Mouse (Mus musculus) adrenal gland, adult 2 months (tissue): ENCODE measurements around the gene Ankrd39. TPM values are rescaled to one million over a fixed set of nuclear protein-coding genes. Genes with fewer than 3 reads are reported as not detected.

Experiments used
- DNase-seq: peaks from one replicate; pipeline ENCODE4 v3.0.0; 2021
- polyA plus RNA-seq: library from polyadenylated mRNA; depleted of rRNA; stranded (reverse); fragments of >200 nt; gene quantifications from 2 replicates; pipeline ENCODE4 v1.2.3, GENCODE M21; 2012
- total RNA-seq, 2 experiments: library from RNA; stranded (reverse); gene quantifications; 2 replicates each; pipeline ENCODE4 v1.2.3; 2021

Gene Ankrd39
- total and polyA plus RNA-seq, 3 experiments: 11.1 to 24.4 (median 14.5) TPM

DNA sequence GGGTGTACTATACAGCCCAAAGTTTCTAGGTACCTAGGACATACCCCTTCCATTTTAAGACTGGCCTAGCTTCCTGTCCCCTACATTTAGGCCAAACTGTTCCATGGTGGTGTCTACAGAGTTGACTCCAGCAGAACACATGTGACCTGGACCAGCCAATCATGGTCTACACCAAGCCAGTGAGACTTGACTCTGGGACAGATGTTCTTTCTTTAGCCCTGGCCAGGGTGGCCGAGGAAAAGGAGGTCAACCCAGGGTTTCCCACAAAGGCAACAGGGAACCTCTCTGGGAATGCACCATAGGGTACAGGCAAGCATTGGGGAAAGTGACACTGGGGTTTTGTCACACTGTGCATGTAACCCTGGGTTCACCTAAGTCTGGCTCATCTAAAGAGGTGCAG lies 25.5 kb upstream of the Ankrd39 start:
- DNase-seq: no peak

DNA sequence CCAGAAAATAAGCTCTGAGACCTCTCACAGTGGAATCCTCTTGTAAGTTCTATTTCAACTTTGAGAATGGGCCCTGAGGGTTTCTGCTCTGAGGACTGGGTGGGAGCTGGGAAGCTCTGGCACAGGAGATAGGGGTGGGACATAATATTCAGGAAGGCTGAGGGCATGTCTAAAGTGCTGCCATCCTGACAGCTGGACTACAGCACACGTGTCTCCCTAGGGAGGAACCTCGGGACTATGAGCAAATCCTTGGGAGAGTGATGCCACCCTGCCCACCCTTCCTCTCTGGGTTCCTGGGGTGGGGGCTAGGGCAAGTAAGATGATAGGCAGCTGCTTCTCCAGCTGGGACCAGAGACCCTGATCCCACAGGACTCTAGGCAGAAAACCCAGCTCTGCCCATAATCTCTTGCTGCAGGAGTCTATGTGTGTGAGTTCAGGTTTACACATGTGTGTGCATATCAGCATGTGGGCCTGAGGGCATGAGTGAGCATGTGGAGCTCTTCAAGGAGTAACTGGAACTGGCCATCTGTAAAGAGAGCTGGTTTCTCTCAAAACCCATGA lies 25.0 kb upstream of the Ankrd39 start:
- no peak for DNase-seq

DNA sequence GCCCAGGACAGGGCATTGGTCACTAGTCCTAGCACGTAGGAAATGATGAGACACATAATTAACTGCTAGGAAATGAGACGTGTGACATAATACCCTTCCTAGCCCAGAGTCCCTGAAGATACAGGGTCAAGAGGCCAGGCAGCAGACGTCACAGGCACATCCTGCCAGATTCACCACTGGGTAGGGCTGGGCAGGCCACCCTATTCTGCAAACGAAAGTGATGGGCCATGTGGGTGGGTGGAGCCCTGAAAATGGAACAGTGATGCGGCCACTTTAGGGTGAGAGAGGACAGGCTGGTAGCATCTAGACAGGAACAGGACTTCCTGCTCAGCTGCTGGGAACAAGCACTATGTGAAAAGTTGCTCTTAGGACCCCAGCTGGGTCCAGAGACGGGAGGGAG lies 24.4 kb upstream of the Ankrd39 start:
- DNase-seq: peak; percentile 87

DNA sequence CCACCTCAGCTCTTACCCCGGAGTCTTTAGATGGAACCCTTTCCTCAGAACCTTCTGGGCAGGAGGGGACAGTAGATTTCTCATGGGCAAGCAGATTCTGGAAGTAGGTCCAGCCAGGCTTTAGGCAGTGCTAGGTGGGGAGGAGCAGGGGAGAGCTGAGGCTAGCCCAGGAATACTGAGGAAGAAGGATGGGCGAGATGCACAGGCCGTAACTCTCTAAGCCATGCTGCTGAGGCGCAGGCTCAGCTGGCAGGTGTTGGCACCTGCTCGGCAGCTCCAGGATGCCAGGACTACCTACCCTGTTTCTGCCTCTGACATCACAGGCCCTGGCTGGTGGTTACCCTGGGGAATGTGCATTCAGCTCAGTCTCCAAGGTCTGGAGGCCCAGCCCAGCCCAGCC lies 23.1 kb upstream of the Ankrd39 start:
- DNase-seq: no peak

DNA sequence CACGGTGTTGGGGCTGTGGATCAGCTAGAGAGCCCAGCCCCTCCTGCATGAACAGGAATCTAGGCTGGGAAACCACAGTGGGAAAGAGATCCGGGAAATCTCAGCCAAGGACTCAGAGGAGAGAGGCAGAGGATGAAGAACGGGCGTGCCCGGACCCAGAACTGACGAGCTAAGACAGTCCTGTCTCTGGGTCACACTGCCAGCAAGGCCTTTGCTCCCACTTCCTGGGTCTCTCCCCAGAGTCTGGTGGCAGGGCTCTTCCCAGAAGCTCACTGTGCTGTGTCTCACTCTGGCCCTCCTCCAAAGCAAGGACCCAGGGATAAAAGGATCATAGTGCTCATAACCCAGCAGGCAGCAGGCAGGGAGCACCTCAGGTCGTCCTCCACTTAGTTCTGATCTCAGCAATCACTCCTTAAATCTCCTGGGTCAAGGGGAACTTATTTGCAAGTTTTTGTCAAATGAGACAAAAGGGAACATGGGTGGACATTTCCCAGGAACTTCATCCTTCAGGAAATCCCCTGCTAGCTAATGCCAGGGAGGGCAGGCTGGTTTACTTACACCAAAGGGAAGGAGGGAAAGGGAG lies 22.5 kb upstream of the Ankrd39 start:
- DNase-seq: peak; percentile 43

DNA sequence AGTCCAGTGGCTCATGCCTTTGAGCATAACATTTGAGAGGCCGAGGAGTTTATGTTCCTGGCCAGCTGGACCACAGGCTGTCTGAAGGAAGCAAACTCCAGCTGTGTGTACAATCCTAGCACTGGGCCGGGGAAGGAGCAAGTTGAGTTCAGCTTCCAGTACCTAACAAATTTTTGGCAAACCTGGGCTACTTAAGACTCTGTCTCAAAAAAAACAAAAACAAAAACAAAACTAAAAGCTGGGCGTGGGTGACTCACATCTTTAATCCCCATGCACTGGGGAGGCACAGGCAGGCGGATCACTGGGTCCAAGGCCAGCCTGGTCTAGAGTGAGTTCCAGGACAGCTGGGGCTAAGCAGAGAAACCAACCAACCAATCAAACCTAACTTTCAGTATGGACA lies 21.5 kb upstream of the Ankrd39 start:
- DNase-seq: peak; percentile 64

DNA sequence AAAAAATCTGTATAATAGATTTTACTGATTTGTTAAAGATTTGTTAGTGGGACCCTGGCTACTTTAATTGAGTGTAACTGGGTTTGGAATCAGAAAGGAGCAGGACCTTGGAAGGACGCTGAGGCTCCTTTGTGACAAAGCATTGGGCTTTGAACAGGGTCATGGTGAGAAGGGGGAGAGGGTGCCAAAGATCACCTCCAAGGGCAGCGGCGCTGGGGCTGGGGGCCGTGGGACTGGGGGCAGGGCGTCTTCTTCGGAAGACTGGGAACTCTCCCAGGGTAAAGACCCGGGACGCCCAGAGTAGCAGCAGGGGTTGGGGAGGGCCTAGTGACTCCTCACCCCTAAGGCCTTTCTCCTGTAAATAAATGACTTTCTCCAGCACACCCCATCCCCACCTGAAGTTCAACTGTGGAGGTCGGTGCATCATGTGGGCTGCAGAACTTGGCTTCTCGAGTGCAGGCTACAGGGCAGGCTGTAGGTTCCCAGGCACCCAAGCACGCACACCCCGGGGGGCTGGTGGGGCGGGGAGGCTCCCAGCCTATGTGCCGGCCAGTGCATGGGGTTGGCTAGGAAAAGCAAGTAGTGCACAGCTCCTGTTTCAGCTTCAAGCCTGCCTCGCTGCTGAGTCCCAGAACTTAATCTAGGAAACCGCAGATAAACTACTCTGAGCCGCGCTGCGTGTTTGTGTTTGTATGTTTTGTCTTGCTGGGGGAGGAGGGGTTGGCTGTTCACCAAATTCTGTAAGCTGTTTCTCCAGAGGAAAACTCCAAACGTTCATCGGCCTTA lies 20.8 kb upstream of the Ankrd39 start:
- no peak for DNase-seq

DNA sequence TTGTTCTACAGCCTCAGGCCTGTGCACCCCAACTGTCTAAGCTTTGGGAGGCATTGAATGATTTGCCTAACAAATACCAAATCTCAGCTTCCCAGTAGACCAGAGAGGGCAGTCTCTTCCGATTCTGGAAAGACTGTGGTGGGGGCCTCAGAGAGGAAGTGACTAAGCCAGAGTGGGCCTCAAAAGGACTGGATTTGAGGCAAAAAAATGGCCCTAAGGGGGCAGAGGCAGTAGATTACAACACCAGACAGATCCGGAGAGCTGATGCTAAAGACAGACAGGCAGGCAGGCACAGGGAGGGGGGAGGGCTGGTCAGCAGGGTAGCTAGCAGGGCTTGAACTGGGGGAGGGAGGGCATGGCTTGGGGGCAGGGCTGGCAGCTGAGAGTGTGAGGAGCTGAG lies 19.2 kb upstream of the Ankrd39 start:
- DNase-seq: no peak

DNA sequence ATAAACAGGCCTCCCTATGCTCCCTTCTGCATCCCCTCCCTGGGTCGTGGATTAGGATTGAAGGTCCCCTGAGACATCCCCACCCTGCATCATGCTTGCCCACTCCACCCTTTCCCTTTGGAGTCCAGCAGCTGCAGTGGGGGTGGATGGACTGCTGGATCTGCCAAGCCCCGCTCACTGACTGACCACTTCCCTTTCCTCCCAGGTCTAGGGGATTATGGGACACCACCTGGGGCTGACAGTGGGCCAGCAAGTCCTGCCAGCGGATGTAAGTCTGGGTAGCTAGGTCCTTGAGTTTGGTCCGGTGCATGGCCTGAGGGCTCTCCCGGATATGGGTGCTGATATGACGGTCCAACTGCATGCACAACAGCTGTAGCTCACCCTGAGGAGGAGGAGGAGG lies 16.9 kb upstream of the Ankrd39 start:
- peak; percentile 56 for DNase-seq

DNA sequence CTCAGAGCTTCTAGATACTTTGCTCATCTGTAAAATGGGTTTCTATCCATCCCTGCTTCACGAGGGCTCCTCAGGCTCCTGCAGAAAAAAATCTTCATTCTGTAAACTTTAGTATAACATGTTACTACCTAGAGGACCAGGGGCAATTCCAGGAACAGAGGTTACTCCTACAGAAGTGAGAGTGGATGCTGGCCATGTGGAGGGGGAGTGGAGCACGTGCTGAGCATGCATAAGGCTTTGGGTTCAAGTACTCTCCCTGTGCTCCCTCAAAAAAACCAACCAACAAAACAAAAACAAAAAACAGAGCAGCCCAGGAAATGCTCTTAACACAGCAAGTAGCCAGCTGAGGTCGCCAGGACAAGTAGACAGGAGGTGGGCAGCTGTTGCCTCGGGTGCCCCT lies 16.4 kb upstream of the Ankrd39 start:
- DNase-seq: no peak

DNA sequence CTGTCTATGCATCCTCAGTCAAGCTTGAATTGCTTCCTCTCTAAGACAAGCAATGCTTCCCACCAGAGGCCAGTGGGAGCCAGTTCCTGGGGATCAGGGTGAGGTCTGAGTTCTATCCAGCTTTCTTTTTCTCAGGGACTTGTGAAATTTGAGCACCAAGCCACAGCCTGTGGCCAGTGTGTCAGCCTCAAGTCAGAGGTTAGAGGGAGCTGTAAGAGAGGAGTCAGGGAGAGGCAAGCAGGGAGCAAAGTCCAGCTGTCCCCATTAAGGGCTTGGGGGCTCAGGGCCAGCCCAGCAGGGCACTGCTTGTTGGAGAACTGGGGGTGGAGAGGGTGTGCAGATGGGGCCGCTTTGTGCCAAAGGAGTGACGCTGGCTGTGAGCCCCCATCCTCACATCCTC lies 16.0 kb upstream of the Ankrd39 start:
- DNase-seq: no peak

DNA sequence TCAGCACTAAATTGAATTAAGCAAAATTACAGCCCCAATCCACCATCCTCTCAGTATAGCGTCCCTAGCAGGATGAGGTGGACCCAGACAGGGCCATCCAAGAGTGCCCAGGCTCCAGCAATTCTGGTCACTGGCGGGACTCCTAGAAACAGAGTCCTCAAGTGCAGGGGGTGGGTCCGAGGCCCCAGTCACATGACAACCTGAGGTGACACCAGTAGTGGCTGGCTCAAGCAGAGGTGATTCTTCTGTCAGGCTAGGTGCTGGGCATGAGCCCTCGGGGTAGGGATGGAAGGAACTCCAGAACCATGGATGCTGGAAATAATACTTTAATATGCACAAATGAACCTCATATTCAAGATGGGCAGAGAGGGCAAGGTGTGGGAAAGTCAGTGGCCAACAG lies 15.1 kb upstream of the Ankrd39 start:
- DNase-seq: no peak

DNA sequence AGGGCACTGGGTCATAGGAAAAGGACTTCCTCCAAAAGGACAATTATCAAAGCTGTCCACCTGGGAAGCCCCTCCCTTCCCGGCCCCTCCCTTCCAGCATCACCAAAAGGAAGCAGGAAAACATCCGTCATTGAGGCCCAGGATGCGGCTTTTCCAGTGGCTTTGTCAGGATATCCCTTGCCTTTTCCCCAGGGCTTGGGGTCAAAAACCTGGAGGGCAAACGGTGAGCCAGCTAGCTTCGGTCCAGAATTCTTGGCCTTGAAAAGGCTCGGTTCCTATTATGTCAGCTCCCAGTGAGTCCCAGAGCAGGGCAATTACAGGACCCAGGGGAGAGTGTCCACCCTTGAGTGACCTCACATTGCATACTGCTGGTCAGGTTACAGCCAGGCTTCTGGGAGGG lies 13.7 kb upstream of the Ankrd39 start:
- DNase-seq: peak; percentile 66

DNA sequence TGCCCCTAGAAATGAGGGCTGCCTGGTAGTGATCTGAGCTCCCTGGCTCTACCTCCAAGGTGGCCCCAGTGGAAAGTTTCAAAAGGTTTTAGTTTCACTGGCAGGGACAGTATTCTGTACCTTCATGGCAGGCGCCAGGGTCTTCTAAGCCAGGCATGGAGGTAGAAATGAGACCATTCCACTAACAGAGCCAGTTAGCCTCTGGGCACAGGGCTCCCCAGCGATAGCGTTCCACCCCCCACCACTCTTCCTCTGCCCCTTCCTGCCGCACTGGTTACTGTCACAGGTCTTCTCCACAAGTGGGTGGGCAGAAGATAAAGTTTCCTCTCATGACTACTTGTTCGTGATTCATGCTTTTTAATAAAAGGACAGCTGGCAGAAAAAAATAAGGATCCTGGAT lies 12.6 kb upstream of the Ankrd39 start:
- no peak for DNase-seq

DNA sequence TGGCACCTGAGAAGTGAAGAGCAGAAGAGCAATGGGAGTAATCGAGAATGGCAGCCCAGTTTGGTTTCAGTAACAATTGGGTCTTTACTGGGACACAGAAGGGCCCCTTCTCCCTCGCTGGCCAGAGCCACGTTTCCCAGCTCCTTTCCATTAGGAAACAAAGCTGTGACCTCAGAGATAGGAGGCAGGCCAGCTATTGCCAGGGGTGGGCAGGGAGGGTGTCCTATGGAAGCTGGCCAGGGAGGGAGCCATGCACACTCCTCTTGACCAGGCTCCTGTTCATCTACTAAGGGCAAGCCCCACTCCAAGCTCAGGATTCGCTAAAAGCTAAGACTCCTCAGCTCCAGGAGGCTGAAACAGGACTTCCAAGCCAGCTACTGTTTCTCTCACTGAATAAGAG lies 12.0 kb upstream of the Ankrd39 start:
- DNase-seq: peak; percentile 35

DNA sequence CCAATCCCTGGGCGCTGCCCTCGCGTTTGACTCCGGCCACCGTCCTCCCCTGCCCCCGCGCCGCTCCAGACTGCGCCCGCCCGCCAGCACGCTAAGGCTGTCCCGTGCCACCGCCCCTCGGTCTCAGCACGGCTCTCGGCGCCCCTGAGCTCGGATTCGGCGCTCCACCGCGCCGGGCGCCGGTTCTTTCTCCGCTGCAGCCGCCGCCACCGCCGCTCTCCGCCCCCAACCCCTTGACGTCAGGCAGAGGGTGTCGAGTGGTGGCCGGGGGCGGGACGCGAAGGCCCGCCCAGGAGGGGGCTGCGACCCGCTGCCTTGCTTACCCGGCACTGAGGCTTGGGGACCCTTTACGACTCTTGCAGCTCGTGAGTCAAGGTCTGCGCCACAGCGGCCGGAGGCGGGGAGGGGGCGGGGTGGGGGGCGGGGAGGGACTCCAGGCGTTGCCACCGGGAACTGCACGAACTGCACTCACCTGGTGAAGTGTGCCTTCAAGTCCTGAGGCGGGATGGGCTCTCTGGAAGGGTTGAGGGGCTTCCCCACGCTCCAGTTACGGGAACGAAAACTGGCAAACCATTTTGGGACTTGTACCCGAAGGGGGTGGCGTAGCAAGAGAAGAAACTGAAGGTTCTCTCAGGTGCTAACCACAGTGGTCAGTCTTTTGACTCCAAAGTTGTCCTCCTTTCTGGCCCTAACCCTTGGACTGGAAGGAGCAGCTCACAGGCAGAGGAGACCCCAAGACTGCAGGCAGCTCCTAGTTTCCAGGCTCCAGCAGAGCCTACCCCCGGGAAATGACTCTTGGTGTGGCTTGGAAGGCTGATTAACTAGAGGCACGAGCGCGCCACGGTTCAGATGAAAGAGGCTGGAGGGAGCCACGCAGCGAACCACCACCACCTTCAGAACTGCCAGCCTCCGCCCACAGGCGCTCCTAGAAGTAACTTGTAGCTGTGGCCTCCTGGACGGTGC lies 11.1 kb upstream of the Ankrd39 start, which contains the start of gene Sema4c:
Gene Sema4c, minus strand, starts transcription at position 319 of the 963 bp plus-strand sequence.
- peak; percentile 88 for DNase-seq

DNA sequence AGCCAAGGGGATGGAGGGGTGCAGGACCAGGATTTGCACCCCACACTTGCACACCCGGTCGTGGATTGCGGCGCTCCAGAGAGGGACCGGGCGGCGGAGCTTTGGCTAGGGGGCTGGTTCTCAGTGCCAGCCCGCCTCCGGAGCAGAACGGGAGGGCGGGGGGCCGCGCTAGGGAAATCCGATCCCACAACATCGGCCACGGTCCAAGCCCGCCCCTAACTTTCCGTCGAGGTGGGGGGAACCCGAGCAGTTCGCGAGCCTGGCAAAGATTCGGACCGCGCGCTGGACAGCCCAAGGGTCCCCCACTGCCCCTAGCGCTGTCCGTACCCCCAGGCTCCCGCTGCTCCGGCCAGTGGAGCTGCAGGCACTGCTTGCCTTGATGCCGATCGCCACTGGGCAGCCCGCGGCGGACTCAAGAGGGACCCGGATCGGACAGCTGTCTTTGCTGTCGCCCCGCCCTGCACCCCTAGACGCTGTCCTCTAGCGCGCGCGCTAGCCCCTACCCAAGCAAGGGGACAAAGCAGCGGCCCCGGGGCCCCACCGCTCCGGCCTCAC lies 10.3 kb upstream of the Ankrd39 start:
- DNase-seq: peak; percentile 87

DNA sequence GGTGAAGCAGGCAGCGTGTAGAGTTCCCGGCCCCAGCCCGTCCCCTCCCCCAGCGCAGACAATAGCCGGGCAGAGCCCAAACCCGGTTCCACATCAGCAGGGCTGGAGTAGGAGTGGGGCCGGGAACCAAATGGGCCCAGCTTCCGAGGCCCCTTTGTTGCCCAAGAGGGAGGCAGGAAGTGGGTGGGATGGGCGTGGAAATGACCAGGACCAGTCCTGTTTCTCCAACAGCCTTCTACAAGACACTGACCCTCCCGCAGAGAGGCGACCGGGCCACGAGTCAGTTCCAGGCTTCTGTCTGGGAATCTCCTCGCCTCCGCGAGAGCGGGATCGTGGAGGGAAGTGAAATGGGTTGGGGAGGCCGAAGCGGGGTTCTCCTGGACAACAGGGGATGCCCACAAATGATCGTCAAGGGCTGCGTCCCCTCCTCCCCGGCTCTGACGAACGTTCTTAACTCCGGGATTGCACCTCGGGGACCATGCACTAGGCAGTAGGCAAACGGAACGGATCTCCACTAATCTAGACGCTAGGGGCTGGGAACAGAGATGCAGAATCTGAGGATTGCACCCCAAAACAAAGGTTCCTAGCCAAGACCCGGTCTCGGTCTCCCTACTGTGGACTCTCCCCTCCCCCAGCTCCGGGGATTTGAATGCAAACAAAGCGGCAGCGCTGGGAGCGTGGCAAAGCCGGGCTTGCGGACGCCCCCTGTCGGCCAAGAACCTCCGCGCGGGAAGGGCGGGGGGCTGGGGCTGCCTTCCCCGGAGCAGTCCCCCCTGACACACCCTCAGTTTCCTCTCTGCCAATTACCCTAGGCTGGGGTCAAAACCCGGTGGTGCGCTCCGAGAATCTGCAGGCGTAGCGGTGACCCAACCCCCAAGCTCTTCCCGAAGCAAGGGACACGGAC lies 9.6 kb upstream of the Ankrd39 start:
- DNase-seq: peak; percentile 92

DNA sequence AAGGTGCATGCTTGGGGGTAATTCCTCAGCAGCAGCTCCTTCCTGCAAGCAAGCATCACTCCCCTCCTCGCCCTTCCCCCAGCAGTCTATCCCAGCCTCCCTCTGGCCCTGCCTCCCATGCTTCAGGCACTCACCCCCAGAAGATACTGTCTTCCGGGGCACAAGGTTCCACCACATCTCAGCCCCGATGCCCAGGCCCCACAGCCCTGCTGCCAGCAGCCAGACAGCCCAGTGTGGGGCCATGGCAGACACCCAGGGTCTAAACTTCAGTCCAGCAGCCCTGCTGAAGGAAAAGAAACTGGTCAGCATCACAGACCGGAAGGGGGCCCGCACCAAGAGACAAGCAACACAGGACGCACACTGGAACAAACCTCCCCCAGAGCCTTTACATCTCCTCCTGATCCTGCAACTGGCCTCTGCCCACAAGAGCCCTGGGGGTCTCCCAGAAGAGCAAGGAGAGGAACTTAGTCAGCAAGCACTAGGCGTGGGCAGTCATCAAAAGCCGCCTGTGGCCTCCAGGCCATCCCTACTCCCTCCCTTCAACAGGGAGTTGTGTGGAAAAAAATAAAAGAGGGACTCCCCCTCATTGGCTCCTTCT lies 8.7 kb upstream of the Ankrd39 start:
- peak; percentile 47 for DNase-seq

DNA sequence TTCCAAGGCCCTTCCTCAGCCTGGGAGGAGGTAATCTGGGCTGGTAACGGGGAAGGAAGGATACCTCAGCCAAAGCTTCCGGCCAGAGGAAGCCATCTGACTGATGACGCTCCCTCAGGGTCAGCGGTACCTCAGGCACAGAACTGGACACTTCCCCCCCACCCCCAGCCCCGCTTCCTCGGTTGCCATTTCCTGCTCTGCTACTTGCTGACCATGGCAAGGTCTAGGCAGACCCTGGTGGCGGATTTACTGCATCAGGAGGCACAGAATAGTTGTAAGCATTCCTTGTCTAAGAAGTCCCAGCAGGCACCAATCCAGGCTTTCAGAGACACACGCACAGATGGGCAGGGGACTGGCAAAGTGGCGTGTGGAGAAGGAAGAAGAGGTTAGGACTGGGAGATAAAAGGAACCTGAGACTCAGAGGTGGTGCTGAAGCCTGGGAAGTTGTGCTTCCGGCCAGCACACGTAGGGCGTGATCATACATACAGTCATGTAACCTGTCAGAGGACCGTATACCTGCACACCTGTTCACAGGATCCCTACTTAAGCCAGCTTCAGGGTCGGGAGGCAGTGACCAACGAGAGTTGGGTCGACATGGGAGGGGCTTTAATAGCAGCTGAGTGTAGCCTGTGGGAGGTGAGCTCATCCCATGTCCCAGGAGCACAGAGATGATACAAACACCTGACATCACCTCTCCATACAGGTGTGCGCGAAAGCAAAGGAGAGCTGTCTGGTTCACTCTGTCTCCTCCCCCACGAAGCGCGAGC lies 7.6 kb upstream of the Ankrd39 start:
- peak; percentile 62 for DNase-seq
